ENCODE assay signal across 7 mouse cellular contexts in the genomic region with DNA sequence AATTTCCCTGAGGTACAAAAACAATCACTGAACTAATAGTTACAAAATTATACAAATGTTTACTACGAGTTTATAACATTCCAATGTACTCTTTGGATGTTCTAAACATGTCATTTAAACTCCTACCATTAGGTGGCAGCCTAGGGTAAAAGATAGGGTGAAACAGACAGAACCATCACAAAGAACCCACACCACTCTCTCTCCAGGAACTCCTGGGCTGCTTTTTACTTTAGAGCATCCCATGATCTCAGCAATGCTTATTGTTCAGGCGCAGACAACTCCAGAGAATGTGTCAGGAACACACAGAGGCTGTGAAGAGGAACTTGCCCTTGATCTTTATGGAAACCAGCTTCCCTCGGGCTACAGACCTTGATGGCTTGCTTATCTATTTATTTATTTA. TPM values are rescaled to one million over a fixed set of nuclear protein-coding genes. Genes with fewer than 3 reads are reported as not detected.
DNase-seq lines count a peak whose midpoint lies in the region; ATAC-seq and TF ChIP-seq lines count a peak whose summit lies in the region.

No protein-coding gene starts in this region.

- H3K4me1 ChIP-seq in embryonic facial prominence, embryonic 10.5 days: no peaks in the 10 kb centered on the region
- peaks cover 5% of the 10 kb centered on the region; the same call in 1 of the 2 replicates for H3K4me1 ChIP-seq in hindbrain, embryonic 13.5 days (replicated peaks)
- no peaks in the 10 kb centered on the region for H3K4me1 ChIP-seq in liver, postnatal 0 days (ENCODE audit: insufficient read depth)

- H3K36me3 ChIP-seq in embryonic facial prominence, embryonic 10.5 days (replicated peaks): peaks cover 12% of the 10 kb centered on the region; the same call in 1 of the 2 replicates
- peaks cover 27% of the 10 kb centered on the region for H3K36me3 ChIP-seq in hindbrain, embryonic 13.5 days
- H3K36me3 ChIP-seq in liver, postnatal 0 days (replicated peaks; ENCODE audit: insufficient read depth, low read length): peaks cover 21% of the 10 kb centered on the region; the same call in 1 of the 2 replicates

- WGBS in embryonic facial prominence, embryonic 10.5 days: 32% methylated on average over 3 of the region's 3 CpGs
- WGBS in hindbrain, embryonic 13.5 days: 7% methylated on average over 3 of the region's 3 CpGs
- WGBS in liver, postnatal 0 days (ENCODE audit: insufficient replicate concordance): 33% methylated on average over 3 of the region's 3 CpGs

- DNase-seq in spleen, postnatal 36 days (ENCODE audit: low spot score in 2 of 2): peak; percentile 15 to 55
- no peak for DNase-seq in spleen, adult 12 weeks (ENCODE audit: low spot score)
- peak; percentile 78 for DNase-seq in ZHBTc4 (ENCODE audit: low read depth, low spot score)
- peak; percentile 32 for DNase-seq in embryonic facial prominence, embryonic 10.5 days (ENCODE audit: low spot score)
- DNase-seq in liver, postnatal 0 days: no peak

- no peaks in the 10 kb centered on the region for H3K27me3 ChIP-seq in embryonic facial prominence, embryonic 10.5 days (replicated peaks; ENCODE audit: low read depth, poor library complexity, severe bottlenecking)
- H3K27me3 ChIP-seq in hindbrain, embryonic 13.5 days: no peaks in the 10 kb centered on the region
- H3K27me3 ChIP-seq in liver, postnatal 0 days (ENCODE audit: insufficient read depth, low read length): no peaks in the 10 kb centered on the region

- TF ChIP-seq EP300 in liver, postnatal 0 days (IDR thresholded peaks at IDR 0.05; ENCODE audit: low read depth): no peak

- peak; percentile 82 for TF ChIP-seq CTCF in liver, postnatal 0 days (IDR thresholded peaks at IDR 0.05; ENCODE audit: low read depth)

- no peak overlapping the region for H3K4me2 ChIP-seq in hindbrain, embryonic 13.5 days
- no peak overlapping the region for H3K4me2 ChIP-seq in liver, postnatal 0 days (ENCODE audit: low read depth, low read length)

- no peak overlapping the region for H3K9ac ChIP-seq in hindbrain, embryonic 13.5 days
- H3K9ac ChIP-seq in liver, postnatal 0 days (replicated peaks): no peak overlapping the region

- ATAC-seq in hindbrain, embryonic 13.5 days (ENCODE audit: low FRiP score): peak; percentile 66; the same call in 1 of the 2 replicates
- ATAC-seq in liver, postnatal 0 days: no peak
- peak; percentile 91 for ATAC-seq in neutrophil, adult 5-6 weeks (ENCODE audit: extremely low read depth, insufficient number of reproducible peaks, low FRiP score, poor library complexity, severe bottlenecking)

- no peak overlapping the region for H3K27ac ChIP-seq in embryonic facial prominence, embryonic 10.5 days (replicated peaks)
- H3K27ac ChIP-seq in hindbrain, embryonic 13.5 days: no peak overlapping the region; the same call in 1 of the 2 replicates
- no peak overlapping the region for H3K27ac ChIP-seq in liver, postnatal 0 days (ENCODE audit: low read depth)

- no peaks in the 10 kb centered on the region for H3K9me3 ChIP-seq in embryonic facial prominence, embryonic 10.5 days
- H3K9me3 ChIP-seq in hindbrain, embryonic 13.5 days: no peaks in the 10 kb centered on the region
- H3K9me3 ChIP-seq in liver, postnatal 0 days (ENCODE audit: low read length): no peaks in the 10 kb centered on the region

- no peak overlapping the region for H3K4me3 ChIP-seq in embryonic facial prominence, embryonic 10.5 days
- H3K4me3 ChIP-seq in hindbrain, embryonic 13.5 days: no peak overlapping the region
- no peak overlapping the region for H3K4me3 ChIP-seq in liver, postnatal 0 days (ENCODE audit: low read depth, low read length)

RNA-seq across cellular contexts. Expression of a gene that starts 49.2 kb away (rescaled TPM):
- polyA plus RNA-seq in embryonic facial prominence, embryonic 10.5 days (2016; fragmentation: Nextera tagmentation; extraction: Ambion mirVana): 5.3 and 5.7 TPM in 2 replicates
- polyA plus RNA-seq in hindbrain, embryonic 13.5 days (2015; fragmentation: Nextera tagmentation; extraction: Ambion mirVana): 3.9 and 4.7 TPM in 2 replicates
- 0.14 and 0.22 TPM in 2 replicates for polyA plus RNA-seq in liver, postnatal 0 days (2015; fragmentation: Nextera tagmentation; extraction: Ambion mirVana)
- 0.37 TPM in 1 of 2 replicates, not detected in the other for total RNA-seq in neutrophil, adult 5-6 weeks (2017)

Comparison
In these comparisons a context has a peak if more than half of its experiments do, and no peak if none do; other contexts are left out.
1. DNase-seq: peak in spleen, postnatal 36 days (2 of 2), ZHBTc4 (single experiment) and embryonic facial prominence, embryonic 10.5 days (single experiment); none in spleen, adult 12 weeks (single experiment) and liver, postnatal 0 days (single experiment).